Mouse (Mus musculus) liver, embryonic 16.5 days (tissue): ENCODE measurements around the gene Nup214. TPM values are rescaled to one million over a fixed set of nuclear protein-coding genes. Genes with fewer than 3 reads are reported as not detected.

Experiments
- ATAC-seq: fragments of 200-750 bp; cut with Nextera tagmentation; 2 replicates; pipeline ENCODE4 v1.8.0; 2017; ENCODE audit warnings: low read depth, mild to moderate bottlenecking, moderate number of reproducible peaks, moderate library complexity
- H3K27ac ChIP-seq: fragments of 300-500 bp; sonication (generic); 2 replicates; pipeline ENCODE4 v1.5.1; 2014; ENCODE audit warnings: mild to moderate bottlenecking, low read length
- H3K27me3 ChIP-seq: fragments of 300-500 bp; sonication (generic); 2 replicates; pipeline ENCODE4 v1.6.1; 2014; ENCODE audit warnings: low read depth, low read length, mixed read lengths; ENCODE audit not compliant: control insufficient read depth, insufficient read depth
- H3K36me3 ChIP-seq: fragments of 300-500 bp; sonication (generic); 2 replicates; pipeline ENCODE4 v1.6.1; 2014; ENCODE audit warnings: mild to moderate bottlenecking; ENCODE audit not compliant: control insufficient read depth, insufficient read depth
- H3K4me1 ChIP-seq: fragments of 300-500 bp; sonication (generic); 2 replicates; pipeline ENCODE4 v1.6.1; 2014; ENCODE audit warnings: low read depth, low read length, mixed read lengths; ENCODE audit not compliant: control insufficient read depth
- H3K4me2 ChIP-seq: fragments of 300-500 bp; sonication (generic); 2 replicates; pipeline ENCODE4 v1.6.1; 2014; ENCODE audit warnings: low read depth, low read length, mixed read lengths
- H3K4me3 ChIP-seq: fragments of 300-500 bp; sonication (generic); 2 replicates; pipeline ENCODE4 v1.5.1; 2014; ENCODE audit warnings: low read depth, mild to moderate bottlenecking, low read length
- H3K9ac ChIP-seq: fragments of 300-500 bp; sonication (generic); 2 replicates; pipeline ENCODE4 v1.6.1; 2014; ENCODE audit warnings: low read depth, low read length
- H3K9me3 ChIP-seq: fragments of 300-500 bp; sonication (generic); replicated peaks from 2 replicates; pipeline ENCODE4 v1.6.1; 2016; ENCODE audit warnings: low read length; ENCODE audit not compliant: control insufficient read depth
- WGBS: fragments of 180-500 bp; shearing (Covaris S2); extraction: QIAGEN DNeasy Blood & Tissue Kit; methylation state at CpG from one replicate; pipeline ENCODE4 v1.1.7; 2014; ENCODE audit not compliant: insufficient replicate concordance; 5-methylcytosine and 5-hydroxymethylcytosine counted together
- polyA plus RNA-seq: library from polyadenylated mRNA; unstranded; fragments of >200 nt; fragmentation: Nextera tagmentation; extraction: Ambion mirVana; gene quantifications from 2 replicates; pipeline ENCODE4 v1.2.1, GENCODE M21; 2015

The Nup214 gene
- polyA plus RNA-seq, 1 experiment from 2014 or later: 34.4 TPM

- ATAC-seq: no peak
- Histone ChIP-seq H3K27ac (no peak overlapping the region), H3K9ac (no peak overlapping the region), H3K4me1 (peaks cover 28% of the 10 kb centered on the region), H3K27me3 (no peaks in the 10 kb centered on the region), H3K36me3 (no peaks in the 10 kb centered on the region), H3K9me3 (no peaks in the 10 kb centered on the region), H3K4me2 (no peak overlapping the region), H3K4me3 (no peak overlapping the region)
- 71% methylated on average over 7 of the region's 7 CpGs for WGBS
Measured at GRCm38 (mm10) chr2:32075368-32075767, 101.1 kb downstream of the Nup214 start.

DNA sequence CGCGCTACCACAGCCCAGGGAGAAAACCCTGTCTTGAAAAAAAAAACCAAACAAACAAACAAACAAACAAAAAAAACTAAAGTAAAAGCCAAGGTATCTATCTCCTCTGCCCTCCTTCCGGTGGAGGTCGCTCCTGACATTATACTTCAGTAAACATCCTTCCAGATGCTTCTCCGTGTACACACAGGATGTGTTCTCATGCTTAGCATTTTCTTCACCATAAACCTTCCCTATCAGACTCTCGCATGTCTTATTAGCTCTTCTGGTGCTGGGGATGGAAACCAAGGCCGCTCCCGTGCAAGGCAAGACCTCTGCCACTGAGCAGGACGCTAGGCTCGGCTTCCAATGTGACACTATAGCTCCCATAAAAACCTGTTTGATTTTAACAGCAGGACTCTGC is 103.5 kb downstream of the Nup214 start:
- Histone ChIP-seq H3K27ac (peak overlapping the region; percentile 48), H3K36me3 (no peaks in the 10 kb centered on the region), H3K4me1 (peaks cover 36% of the 10 kb centered on the region), H3K9me3 (no peaks in the 10 kb centered on the region), H3K27me3 (no peaks in the 10 kb centered on the region), H3K4me3 (peak overlapping the region; percentile 13), H3K4me2 (no peak overlapping the region), H3K9ac (no peak overlapping the region)
- no peak for ATAC-seq
- 80% methylated on average over 10 of the region's 10 CpGs for WGBS

GRCm38 (mm10) chr2:32078522-32078921 is 104.3 kb downstream of the Nup214 start:
- Histone ChIP-seq H3K36me3 (no peaks in the 10 kb centered on the region), H3K4me2 (peak overlapping the region; percentile 100), H3K27ac (peak overlapping the region; percentile 48), H3K9me3 (no peaks in the 10 kb centered on the region), H3K4me3 (peak overlapping the region; percentile 13), H3K27me3 (no peaks in the 10 kb centered on the region), H3K9ac (no peak overlapping the region), H3K4me1 (peaks cover 36% of the 10 kb centered on the region)
- WGBS: 28% methylated on average over 8 of the region's 8 CpGs
- no peak for ATAC-seq

- Histone ChIP-seq H3K9me3 (no peaks in the 10 kb centered on the region), H3K36me3 (no peaks in the 10 kb centered on the region), H3K9ac (0 out of 2 replicates have a peak overlapping the region, but pooled peaks have one; percentile 0), H3K4me3 (peak overlapping the region; percentile 13; the same call in 1 of the 2 replicates), H3K27ac (no peak overlapping the region), H3K4me2 (peak overlapping the region; percentile 100), H3K4me1 (peaks cover 40% of the 10 kb centered on the region), H3K27me3 (no peaks in the 10 kb centered on the region)
- WGBS: 84% methylated on average over 14 of the region's 14 CpGs
- ATAC-seq: no peak
Measured at GRCm38 (mm10) chr2:32079191-32079725, 105.0 kb downstream of the Nup214 start.

- Histone ChIP-seq H3K9ac (peak overlapping the region; percentile 9; the same call in 1 of the 2 replicates), H3K4me3 (peak overlapping the region; percentile 86), H3K9me3 (no peaks in the 10 kb centered on the region), H3K4me2 (peak overlapping the region; percentile 100), H3K27me3 (no peaks in the 10 kb centered on the region), H3K4me1 (peaks cover 47% of the 10 kb centered on the region), H3K36me3 (no peaks in the 10 kb centered on the region), H3K27ac (peak overlapping the region; percentile 32)
- ATAC-seq: no peak
- WGBS: 66% methylated on average over 3 of the region's 3 CpGs
Measured at GRCm38 (mm10) chr2:32080681-32081080, 106.4 kb downstream of the Nup214 start.

- peaks cover 54% of the 10 kb centered on the region for H3K4me1 ChIP-seq
- H3K9me3 ChIP-seq: no peaks in the 10 kb centered on the region
- H3K36me3 ChIP-seq: no peaks in the 10 kb centered on the region
- H3K4me2 ChIP-seq: peak overlapping the region; percentile 100
- peak overlapping the region; percentile 91 for H3K9ac ChIP-seq
- no peaks in the 10 kb centered on the region for H3K27me3 ChIP-seq
- no peak for ATAC-seq
- H3K4me3 ChIP-seq: peak overlapping the region; percentile 86
- H3K27ac ChIP-seq: peak overlapping the region; percentile 54
- WGBS: 36% methylated on average over 14 of the region's 14 CpGs
Measured at GRCm38 (mm10) chr2:32081296-32081929, 107.2 kb downstream of the Nup214 start.

DNA sequence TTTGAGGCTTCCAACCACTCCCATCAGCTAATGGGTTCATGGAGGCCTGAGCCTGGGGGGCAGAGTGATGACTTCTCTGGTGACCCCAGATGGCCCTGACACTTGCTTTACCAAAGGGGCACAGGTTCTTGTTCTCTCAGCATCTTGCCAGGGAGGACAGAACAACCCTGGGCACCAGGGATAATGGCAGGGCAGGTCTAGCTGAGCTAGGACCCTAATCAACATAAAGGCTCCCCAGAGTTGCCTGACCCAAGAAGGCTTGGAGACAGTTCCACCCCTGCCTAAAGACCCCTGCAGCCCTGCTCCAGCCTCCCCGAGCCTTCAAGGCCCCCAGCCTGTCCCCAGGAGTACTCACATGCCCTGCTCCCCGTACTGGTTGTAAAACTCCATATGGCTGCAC is 108.0 kb downstream of the Nup214 start:
- peak overlapping the region; percentile 97 for H3K27ac ChIP-seq
- H3K4me3 ChIP-seq: peak overlapping the region; percentile 86
- H3K27me3 ChIP-seq: peaks cover 5% of the 10 kb centered on the region
- H3K9me3 ChIP-seq: no peaks in the 10 kb centered on the region
- H3K9ac ChIP-seq: peak overlapping the region; percentile 91
- H3K36me3 ChIP-seq: no peaks in the 10 kb centered on the region
- WGBS: 5% methylated on average over 2 of the region's 2 CpGs
- peak overlapping the region; percentile 100 for H3K4me2 ChIP-seq
- H3K4me1 ChIP-seq: peaks cover 54% of the 10 kb centered on the region
- ATAC-seq: no peak

DNA sequence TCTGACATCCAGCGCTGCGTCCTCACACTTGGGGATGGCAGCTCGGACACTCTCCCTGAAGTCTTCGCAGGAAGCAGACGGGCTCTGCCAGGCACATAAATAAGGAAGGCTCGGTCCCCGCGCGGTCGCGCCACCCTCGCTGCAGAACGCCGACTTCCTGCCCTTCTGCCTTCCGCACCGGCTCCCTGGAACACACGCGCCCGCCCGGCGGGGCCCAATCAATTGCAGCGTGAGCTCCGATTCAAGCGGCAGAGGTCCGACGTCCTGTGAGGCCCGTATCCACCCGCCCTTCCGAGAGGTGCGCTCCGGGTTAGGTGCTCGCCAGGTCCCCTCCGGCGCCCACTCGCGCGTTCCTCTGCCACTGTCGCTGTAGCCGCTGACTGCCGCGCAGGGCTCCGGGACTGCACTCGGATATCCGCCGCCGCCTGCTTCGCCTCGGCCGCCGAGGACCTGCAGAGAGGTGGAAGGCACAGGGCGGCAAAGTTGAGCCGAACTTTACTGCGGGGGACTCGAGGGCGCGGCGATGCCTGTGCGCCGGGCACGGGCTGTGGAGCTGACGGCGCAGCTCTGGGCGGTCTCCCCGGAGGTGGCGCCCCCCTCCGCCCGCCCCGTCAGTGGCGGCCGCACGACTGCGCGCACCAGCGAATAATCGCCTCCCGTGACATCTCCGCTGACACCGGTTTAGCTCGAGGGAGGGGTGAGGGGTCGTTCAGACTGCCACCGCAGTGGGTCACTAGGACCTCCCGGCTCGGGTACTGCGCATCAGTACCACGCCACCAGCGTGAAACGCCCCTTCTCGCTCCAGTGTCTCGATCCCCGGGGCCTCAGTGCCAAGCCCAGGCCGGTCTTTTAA is 109.1 kb downstream of the Nup214 start:
- no peaks in the 10 kb centered on the region for H3K9me3 ChIP-seq
- H3K36me3 ChIP-seq: no peaks in the 10 kb centered on the region
- H3K27me3 ChIP-seq: peaks cover 17% of the 10 kb centered on the region
- H3K9ac ChIP-seq: peak overlapping the region; percentile 91
- peaks cover 50% of the 10 kb centered on the region for H3K4me1 ChIP-seq
- WGBS: 0% methylated on average over 86 of the region's 91 CpGs
- peak overlapping the region; percentile 86 for H3K4me3 ChIP-seq
- peak; percentile 73 for ATAC-seq
- H3K4me2 ChIP-seq: peak overlapping the region; percentile 100
- H3K27ac ChIP-seq: peak overlapping the region; percentile 97
